Mouse (Mus musculus): Measurements from ENCODE around the gene Sgms1. TPM values are rescaled to one million over a fixed set of nuclear protein-coding genes. Genes with fewer than 3 reads are reported as not detected.
A peak's percentile ranks its signal among the peaks of the same experiment; 100 is the strongest.
"Not testable (repeated sequence)": the region's sequence is repeated elsewhere in the genome, so short reads cannot be mapped to it uniquely, and the experiment has no call there.

Gene Sgms1
- polyA plus RNA-seq, 1 experiment from 2014 or later: 50.8 TPM

- Histone ChIP-seq H3K4me3 (ENCODE audit: low read length) (no peak overlapping the region), H3K27ac (ENCODE audit: low read depth, low read length) (no peak overlapping the region), H3K9me3 (ENCODE audit: control insufficient read depth, low read length) (no peaks in the 10 kb centered on the region), H3K4me2 (replicated peaks; ENCODE audit: low read depth, low read length) (no peak overlapping the region), H3K4me1 (ENCODE audit: control insufficient read depth, insufficient read depth, low read length) (no peaks in the 10 kb centered on the region), H3K27me3 (ENCODE audit: control insufficient read depth, insufficient read depth, low read length) (no peaks in the 10 kb centered on the region), H3K9ac (ENCODE audit: low read depth, low read length) (no peak overlapping the region), H3K36me3 (ENCODE audit: control insufficient read depth, insufficient read depth, low read length) (peaks cover 15% of the 10 kb centered on the region; the same call in 1 of the 2 replicates)
- WGBS: 89% methylated on average over 6 of the region's 6 CpGs
- ATAC-seq (ENCODE audit: low FRiP score, low TSS enrichment): no peak
Measured at GRCm38 (mm10) chr19:32157045-32157444, 232.5 kb downstream of the Sgms1 start.

GRCm38 (mm10) chr19:32152529-32152928 is 237.0 kb downstream of the Sgms1 start:
- H3K4me1 ChIP-seq (ENCODE audit: control insufficient read depth, insufficient read depth, low read length): no peaks in the 10 kb centered on the region
- H3K9me3 ChIP-seq (ENCODE audit: control insufficient read depth, low read length): no peaks in the 10 kb centered on the region
- H3K4me2 ChIP-seq (replicated peaks; ENCODE audit: low read depth, low read length): no peak overlapping the region
- peaks cover 4% of the 10 kb centered on the region; the same call in 1 of the 2 replicates for H3K36me3 ChIP-seq (ENCODE audit: control insufficient read depth, insufficient read depth, low read length)
- WGBS: 83% methylated on average over 6 of the region's 6 CpGs
- no peak for ATAC-seq (ENCODE audit: low FRiP score, low TSS enrichment)
- no peak overlapping the region for H3K9ac ChIP-seq (ENCODE audit: low read depth, low read length)
- H3K4me3 ChIP-seq (ENCODE audit: low read length): no peak overlapping the region
- H3K27ac ChIP-seq (ENCODE audit: low read depth, low read length): no peak overlapping the region
- H3K27me3 ChIP-seq (ENCODE audit: control insufficient read depth, insufficient read depth, low read length): no peaks in the 10 kb centered on the region

GRCm38 (mm10) chr19:32148710-32149109 is 240.8 kb downstream of the Sgms1 start:
- Histone ChIP-seq H3K4me3 (ENCODE audit: low read length) (no peak overlapping the region), H3K27ac (ENCODE audit: low read depth, low read length) (no peak overlapping the region), H3K4me1 (ENCODE audit: control insufficient read depth, insufficient read depth, low read length) (no peaks in the 10 kb centered on the region), H3K9me3 (ENCODE audit: control insufficient read depth, low read length) (no peaks in the 10 kb centered on the region), H3K4me2 (replicated peaks; ENCODE audit: low read depth, low read length) (no peak overlapping the region), H3K36me3 (ENCODE audit: control insufficient read depth, insufficient read depth, low read length) (no peaks in the 10 kb centered on the region), H3K27me3 (ENCODE audit: control insufficient read depth, insufficient read depth, low read length) (no peaks in the 10 kb centered on the region), H3K9ac (ENCODE audit: low read depth, low read length) (no peak overlapping the region)
- WGBS: 82% methylated on average over 5 of the region's 5 CpGs
- ATAC-seq (ENCODE audit: low FRiP score, low TSS enrichment): no peak

GRCm38 (mm10) chr19:32142383-32142782 is 247.1 kb downstream of the Sgms1 start:
- no peak overlapping the region for H3K9ac ChIP-seq (ENCODE audit: low read depth, low read length)

GRCm38 (mm10) chr19:32138361-32139088 is 251.0 kb downstream of the Sgms1 start:
- H3K27me3 ChIP-seq (ENCODE audit: control insufficient read depth, insufficient read depth, low read length): no peaks in the 10 kb centered on the region
- no peak overlapping the region for H3K9ac ChIP-seq (ENCODE audit: low read depth, low read length)
- H3K27ac ChIP-seq (ENCODE audit: low read depth, low read length): no peak overlapping the region
- H3K36me3 ChIP-seq (ENCODE audit: control insufficient read depth, insufficient read depth, low read length): no peaks in the 10 kb centered on the region; the same call in 1 of the 2 replicates
- H3K4me2 ChIP-seq (replicated peaks; ENCODE audit: low read depth, low read length): no peak overlapping the region
- H3K4me3 ChIP-seq (ENCODE audit: low read length): no peak overlapping the region
- no peaks in the 10 kb centered on the region for H3K4me1 ChIP-seq (ENCODE audit: control insufficient read depth, insufficient read depth, low read length)
- ATAC-seq (ENCODE audit: low FRiP score, low TSS enrichment): no peak
- H3K9me3 ChIP-seq (ENCODE audit: control insufficient read depth, low read length): no peaks in the 10 kb centered on the region
- WGBS: 82% methylated on average over 14 of the region's 14 CpGs

More at GRCm38 (mm10) chr19:32142383-32142782, 247.1 kb downstream of the Sgms1 start:
- WGBS: 86% methylated on average over 6 of the region's 6 CpGs
- H3K27me3 ChIP-seq (ENCODE audit: control insufficient read depth, insufficient read depth, low read length): no peaks in the 10 kb centered on the region
- no peaks in the 10 kb centered on the region; the same call in 1 of the 2 replicates for H3K36me3 ChIP-seq (ENCODE audit: control insufficient read depth, insufficient read depth, low read length)
- no peak overlapping the region for H3K4me3 ChIP-seq (ENCODE audit: low read length)
- no peaks in the 10 kb centered on the region for H3K4me1 ChIP-seq (ENCODE audit: control insufficient read depth, insufficient read depth, low read length)
- H3K27ac ChIP-seq (ENCODE audit: low read depth, low read length): no peak overlapping the region
- no peaks in the 10 kb centered on the region for H3K9me3 ChIP-seq (ENCODE audit: control insufficient read depth, low read length)
- no peak for ATAC-seq (ENCODE audit: low FRiP score, low TSS enrichment)
- H3K4me2 ChIP-seq (replicated peaks; ENCODE audit: low read depth, low read length): no peak overlapping the region

- no peak for ATAC-seq (ENCODE audit: low FRiP score, low TSS enrichment)
Measured at GRCm38 (mm10) chr19:32137904-32138303, 251.6 kb downstream of the Sgms1 start.

GRCm38 (mm10) chr19:32136888-32137625 is 252.5 kb downstream of the Sgms1 start:
- H3K27ac ChIP-seq (ENCODE audit: low read depth, low read length): no peak overlapping the region
- WGBS: 49% methylated on average over 4 of the region's 4 CpGs
- ATAC-seq (ENCODE audit: low FRiP score, low TSS enrichment): peak; percentile 64; the same call in 1 of the 2 replicates

More at GRCm38 (mm10) chr19:32137904-32138303, 251.6 kb downstream of the Sgms1 start:
- 85% methylated on average over 5 of the region's 5 CpGs for WGBS
- H3K36me3 ChIP-seq (ENCODE audit: control insufficient read depth, insufficient read depth, low read length): no peaks in the 10 kb centered on the region; the same call in 1 of the 2 replicates
- no peaks in the 10 kb centered on the region for H3K4me1 ChIP-seq (ENCODE audit: control insufficient read depth, insufficient read depth, low read length)
- H3K9ac ChIP-seq (ENCODE audit: low read depth, low read length): no peak overlapping the region
- no peak overlapping the region for H3K4me2 ChIP-seq (replicated peaks; ENCODE audit: low read depth, low read length)
- H3K4me3 ChIP-seq (ENCODE audit: low read length): no peak overlapping the region
- H3K27me3 ChIP-seq (ENCODE audit: control insufficient read depth, insufficient read depth, low read length): no peaks in the 10 kb centered on the region
- H3K9me3 ChIP-seq (ENCODE audit: control insufficient read depth, low read length): no peaks in the 10 kb centered on the region
- H3K27ac ChIP-seq (ENCODE audit: low read depth, low read length): no peak overlapping the region

GRCm38 (mm10) chr19:32131707-32132488 is 257.6 kb downstream of the Sgms1 start:
- 0 out of 2 replicates have a peak, but pooled peaks have one; percentile 24 for ATAC-seq (ENCODE audit: low FRiP score, low TSS enrichment)
- not testable (repeated sequence) for H3K36me3 ChIP-seq (ENCODE audit: control insufficient read depth, insufficient read depth, low read length); H3K4me1 ChIP-seq (ENCODE audit: control insufficient read depth, insufficient read depth, low read length); H3K27me3 ChIP-seq (ENCODE audit: control insufficient read depth, insufficient read depth, low read length); H3K9me3 ChIP-seq (ENCODE audit: control insufficient read depth, low read length); H3K9ac ChIP-seq (ENCODE audit: low read depth, low read length); H3K27ac ChIP-seq (ENCODE audit: low read depth, low read length); H3K4me3 ChIP-seq (ENCODE audit: low read length); H3K4me2 ChIP-seq (replicated peaks; ENCODE audit: low read depth, low read length)
- 91% methylated on average over 13 of the region's 17 CpGs for WGBS

More at GRCm38 (mm10) chr19:32136888-32137625, 252.5 kb downstream of the Sgms1 start:
- Histone ChIP-seq H3K4me3 (ENCODE audit: low read length) (no peak overlapping the region), H3K9ac (ENCODE audit: low read depth, low read length) (no peak overlapping the region), H3K9me3 (ENCODE audit: control insufficient read depth, low read length) (no peaks in the 10 kb centered on the region), H3K4me2 (replicated peaks; ENCODE audit: low read depth, low read length) (no peak overlapping the region), H3K36me3 (ENCODE audit: control insufficient read depth, insufficient read depth, low read length) (no peaks in the 10 kb centered on the region; the same call in 1 of the 2 replicates), H3K27me3 (ENCODE audit: control insufficient read depth, insufficient read depth, low read length) (no peaks in the 10 kb centered on the region), H3K4me1 (ENCODE audit: control insufficient read depth, insufficient read depth, low read length) (no peaks in the 10 kb centered on the region)
